Mouse (Mus musculus) bone marrow macrophage, adult 2 months (primary cell): ENCODE data around the gene Agl.
"Not testable (repeated sequence)": the region's sequence is repeated elsewhere in the genome, so short reads cannot be mapped to it uniquely, and the experiment has no call there.

ENCODE experiments used
- CTCF ChIP-seq: IDR thresholded peaks from 2 replicates; pipeline ENCODE4 v1.5.1; 2012; ENCODE audit warnings: low read depth, mild to moderate bottlenecking, low read length, moderate library complexity
- POLR2A ChIP-seq: IDR thresholded peaks from 2 replicates; pipeline ENCODE4 v1.6.1; 2012; ENCODE audit warnings: mild to moderate bottlenecking, low read depth, low read length, borderline replicate concordance

- not testable (repeated sequence) for TF ChIP-seq POLR2A, CTCF
These were observed 60.3 kb downstream of the Agl start for GRCm38 (mm10) chr3:116747648-116748047.
